Mouse (Mus musculus) activated CD4-positive, CD25-positive, alpha-beta regulatory T cell (primary cell): ENCODE results near the gene Zfp993. TPM values are rescaled to one million over a fixed set of nuclear protein-coding genes. Genes with fewer than 3 reads are reported as not detected.

Experiments
- polyA plus RNA-seq, 2 experiments: library from polyadenylated mRNA; unstranded; fragments of 100-300 nt; shearing (Covaris generic); gene quantifications; one replicate each; pipeline ENCODE4 v1.2.1; 2017

The Zfp993 gene
- 1 to 10 TPM; 2.5 to 6.7 TPM for polyA plus RNA-seq

DNA sequence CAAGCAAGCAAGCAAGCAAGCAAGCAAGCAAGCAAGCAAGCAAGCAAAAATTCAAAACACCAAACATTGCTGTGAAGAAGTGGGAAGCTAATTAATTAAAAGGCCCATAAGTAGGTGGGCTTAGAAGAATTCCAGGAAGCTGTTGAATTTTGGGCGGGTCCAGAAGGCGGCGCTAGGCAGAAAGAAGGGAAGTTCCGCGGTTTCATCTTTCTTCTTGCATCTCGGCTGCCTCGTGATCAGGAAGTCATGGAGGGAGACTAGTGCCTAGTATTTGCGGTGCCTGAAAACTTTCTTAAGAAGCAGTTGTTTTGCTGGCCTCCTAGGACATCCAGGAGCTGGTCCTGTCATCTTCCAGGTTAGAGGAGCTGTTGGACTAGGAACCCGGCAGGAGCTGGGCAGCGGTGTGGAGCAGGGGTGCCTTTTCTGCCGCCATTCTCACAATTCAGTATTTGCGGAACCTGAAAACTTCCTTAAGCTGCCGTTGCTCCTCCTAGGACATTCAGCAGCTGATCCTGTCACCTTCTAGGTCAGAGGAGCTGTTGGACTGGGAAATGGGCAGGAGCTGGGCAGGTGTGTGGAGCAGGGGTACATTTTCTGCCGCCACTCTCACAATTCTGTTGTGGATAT is at the start of gene Zfp993:
Gene Zfp993, plus strand, starts transcription at position 188 of the 627 bp plus-strand sequence.

Other genes with a start within 250 kb of the Zfp993 start
- 1 to 10 TPM; 3.5 to 4.1 TPM for gene Zfp992, start 161.9 kb upstream of the Zfp993 start, polyA plus RNA-seq
- under 1 TPM in 1 of 2 experiments, not detected in 1; 0.21 TPM for gene Zfp981, start 108.9 kb upstream of the Zfp993 start, polyA plus RNA-seq